Mouse (Mus musculus): ENCODE data around the gene Ube3b. TPM values are rescaled to one million over a fixed set of nuclear protein-coding genes. Genes with fewer than 3 reads are reported as not detected.
A peak's percentile ranks its signal among the peaks of the same experiment; 100 is the strongest.

The Ube3b gene
- total RNA-seq, 2 experiments from 2014 or later, result 62.7 to 67.8 TPM

DNA sequence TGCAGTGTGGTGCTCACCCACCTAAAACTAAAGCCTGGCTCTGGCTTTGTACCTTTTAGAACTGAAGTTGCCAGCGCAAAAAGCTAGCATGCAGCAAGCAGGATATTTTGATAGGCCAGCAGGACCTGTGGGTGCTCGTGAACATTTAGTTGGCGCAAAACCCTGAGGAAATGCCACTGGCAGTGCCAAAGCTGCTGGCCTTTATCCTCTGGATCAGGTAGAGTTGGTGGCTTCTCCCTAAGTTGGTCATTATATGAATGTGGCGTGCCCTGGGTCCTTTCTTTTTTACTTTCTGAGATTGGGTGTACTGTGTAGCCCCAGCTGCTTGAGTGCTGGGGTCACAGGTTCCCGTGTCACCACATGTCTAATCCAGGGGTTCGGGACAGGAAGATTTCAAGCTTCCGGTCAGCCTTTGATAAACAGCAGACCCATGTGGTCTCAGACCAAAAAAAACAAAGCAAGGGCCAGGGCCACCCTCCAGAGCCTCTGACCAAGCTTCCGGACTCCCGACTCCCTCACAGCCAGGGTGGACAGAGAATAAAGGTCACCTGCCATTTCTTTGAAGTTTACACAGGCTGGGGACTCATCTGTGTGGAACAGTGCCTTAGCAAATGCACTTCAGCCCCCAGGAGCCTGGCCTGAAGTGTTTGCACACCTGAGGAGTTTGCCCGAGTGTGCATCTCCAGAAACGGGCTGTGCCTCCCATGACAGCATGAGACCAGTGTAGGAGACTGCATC lies 41.3 kb downstream of the Ube3b start:
- DNase-seq (ENCODE audit: low spot score in 2 of 2), result no peak

DNA sequence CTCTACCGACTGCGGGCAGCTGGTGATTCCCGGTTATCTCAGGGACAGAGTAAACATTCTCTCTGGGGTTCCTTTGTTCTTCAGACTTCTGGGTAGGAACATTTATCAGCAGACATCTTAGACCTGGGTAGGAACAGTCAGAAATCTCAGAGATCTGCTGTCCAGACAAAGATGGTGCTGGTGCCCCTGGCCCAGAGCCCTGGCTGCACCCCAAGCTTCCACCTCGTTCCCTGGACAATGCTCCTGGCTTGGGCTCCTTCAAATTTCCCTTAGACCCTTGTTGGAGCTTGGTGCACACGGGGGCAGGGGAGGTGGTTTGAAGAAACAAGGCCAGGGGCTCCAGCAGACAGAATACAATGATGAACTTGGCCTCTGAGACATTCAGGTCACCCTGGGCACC lies 42.2 kb downstream of the Ube3b start:
- DNase-seq (ENCODE audit: low spot score in 2 of 2), result no peak

DNA sequence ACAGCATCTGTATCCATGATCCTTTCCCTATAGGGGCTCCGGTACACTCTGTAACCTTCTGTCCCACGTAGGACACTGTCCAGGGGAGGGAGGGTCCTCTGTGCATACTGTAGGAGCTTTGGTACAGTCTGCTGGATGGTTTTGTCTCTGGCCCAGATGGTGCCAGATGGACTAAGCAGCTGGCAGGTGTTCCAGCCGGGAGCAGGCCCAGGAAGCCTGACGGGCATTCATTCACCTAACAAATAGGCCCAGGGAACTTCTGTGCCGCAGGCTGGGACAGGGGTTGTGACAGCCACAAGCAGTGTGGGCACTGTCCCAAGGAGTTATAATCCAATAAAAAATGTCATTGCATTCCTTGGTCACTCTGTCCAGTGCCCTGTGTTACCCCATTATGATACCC lies 43.6 kb downstream of the Ube3b start:
- no peak for DNase-seq (ENCODE audit: low spot score in 2 of 2)

DNA sequence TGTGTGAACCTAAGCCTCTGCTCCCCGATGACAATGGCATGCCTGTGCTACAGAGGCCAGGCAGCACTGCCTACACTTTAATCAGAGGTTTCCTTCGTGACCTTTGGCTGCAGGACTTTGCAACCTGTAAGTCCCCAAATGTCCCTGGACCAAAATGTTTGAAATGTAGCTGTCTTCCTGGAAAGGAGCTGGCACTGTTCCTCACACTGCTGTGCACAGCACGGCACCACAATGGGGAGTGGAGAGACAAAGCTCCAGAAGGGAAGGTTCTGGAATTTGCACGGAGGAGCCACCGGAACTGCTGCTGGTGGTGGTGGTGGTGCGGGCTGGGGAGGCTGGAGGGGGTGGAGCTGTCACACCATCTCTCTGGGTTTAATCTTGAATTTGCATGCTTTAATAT lies 46.3 kb downstream of the Ube3b start:
- no peak for DNase-seq (ENCODE audit: low spot score in 2 of 2)

DNA sequence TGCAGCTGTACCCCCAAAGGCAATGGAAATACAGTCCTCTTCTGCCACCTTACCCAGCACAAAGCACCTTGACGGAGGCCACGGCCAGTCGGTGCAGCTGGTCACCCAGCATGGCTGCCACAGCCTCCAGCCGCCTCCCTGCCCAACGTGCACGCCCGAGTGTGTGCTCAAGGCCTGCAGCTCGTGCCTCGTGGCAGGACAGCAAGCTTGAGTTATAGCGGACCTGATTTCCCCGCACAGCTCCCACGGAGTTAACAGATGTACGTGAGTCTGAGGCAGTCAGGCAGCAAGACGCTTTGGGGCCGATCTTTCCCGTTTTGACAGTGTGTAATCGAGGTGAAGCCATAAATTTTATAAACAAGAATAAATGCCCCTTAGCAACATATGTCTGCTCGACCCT lies 48.2 kb downstream of the Ube3b start:
- no peak for DNase-seq (ENCODE audit: low spot score in 2 of 2)

DNA sequence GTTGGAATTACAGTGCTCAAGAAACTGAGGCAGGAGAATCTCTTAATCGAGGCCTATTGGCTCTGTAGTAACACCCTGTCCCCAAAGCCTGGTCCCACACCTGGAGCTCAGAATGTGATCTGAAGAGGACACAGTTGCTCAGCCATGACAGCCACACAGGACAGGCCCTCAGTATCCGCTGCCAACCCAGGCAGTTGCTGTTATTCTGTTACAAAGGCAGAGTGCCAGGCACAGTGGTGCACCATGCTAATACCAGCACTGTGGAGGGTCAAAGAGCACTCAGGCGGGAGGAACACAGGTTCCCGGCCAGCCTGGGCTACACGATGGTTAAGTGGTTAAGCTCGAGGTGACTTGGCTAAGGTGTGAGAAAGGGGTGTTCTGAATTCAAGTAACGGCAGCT lies 49.4 kb downstream of the Ube3b start:
- DNase-seq (ENCODE audit: low spot score in 2 of 2), result no peak

DNA sequence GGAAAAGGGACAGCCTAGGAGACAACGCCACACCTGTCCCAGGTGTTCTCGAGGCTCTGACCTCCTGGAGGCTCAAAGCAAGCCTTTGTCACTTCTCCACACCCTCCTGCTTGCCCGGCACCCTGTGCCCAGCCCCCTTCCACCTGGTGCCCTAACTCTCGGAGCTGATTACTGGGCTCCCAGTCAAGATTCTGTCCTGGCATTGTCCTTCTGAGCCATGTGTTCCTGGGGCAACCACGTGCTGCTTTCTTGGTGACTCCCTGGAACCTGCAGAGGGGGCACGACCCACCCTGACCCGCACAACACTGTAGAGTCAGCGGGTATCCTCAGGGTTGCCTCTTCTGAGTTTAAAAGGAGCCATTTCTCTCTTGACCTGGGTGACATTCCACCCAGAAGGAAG lies 54.0 kb downstream of the Ube3b start:
- DNase-seq (ENCODE audit: low spot score in 2 of 2), result no peak

DNA sequence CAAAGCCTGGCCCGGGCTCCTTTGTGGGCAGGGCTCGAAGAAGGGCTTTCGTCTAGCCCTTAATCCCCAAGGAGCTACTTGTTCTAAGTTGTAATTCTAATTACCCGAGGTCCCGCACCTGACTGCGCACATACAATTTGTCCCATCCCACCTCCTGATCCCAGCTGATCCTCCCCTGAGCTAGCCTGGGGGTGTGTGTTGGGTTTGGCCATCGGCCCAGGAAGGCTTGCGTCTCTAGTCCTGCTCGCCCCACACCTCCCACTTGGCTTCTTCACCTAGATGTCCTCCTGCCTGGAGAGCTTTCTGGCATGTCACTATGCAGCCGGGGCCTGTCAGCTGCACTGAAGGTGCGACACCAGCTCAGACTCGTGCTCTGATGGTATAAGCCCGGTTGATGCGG lies 55.2 kb downstream of the Ube3b start:
- DNase-seq (ENCODE audit: low spot score in 2 of 2), result no peak

DNA sequence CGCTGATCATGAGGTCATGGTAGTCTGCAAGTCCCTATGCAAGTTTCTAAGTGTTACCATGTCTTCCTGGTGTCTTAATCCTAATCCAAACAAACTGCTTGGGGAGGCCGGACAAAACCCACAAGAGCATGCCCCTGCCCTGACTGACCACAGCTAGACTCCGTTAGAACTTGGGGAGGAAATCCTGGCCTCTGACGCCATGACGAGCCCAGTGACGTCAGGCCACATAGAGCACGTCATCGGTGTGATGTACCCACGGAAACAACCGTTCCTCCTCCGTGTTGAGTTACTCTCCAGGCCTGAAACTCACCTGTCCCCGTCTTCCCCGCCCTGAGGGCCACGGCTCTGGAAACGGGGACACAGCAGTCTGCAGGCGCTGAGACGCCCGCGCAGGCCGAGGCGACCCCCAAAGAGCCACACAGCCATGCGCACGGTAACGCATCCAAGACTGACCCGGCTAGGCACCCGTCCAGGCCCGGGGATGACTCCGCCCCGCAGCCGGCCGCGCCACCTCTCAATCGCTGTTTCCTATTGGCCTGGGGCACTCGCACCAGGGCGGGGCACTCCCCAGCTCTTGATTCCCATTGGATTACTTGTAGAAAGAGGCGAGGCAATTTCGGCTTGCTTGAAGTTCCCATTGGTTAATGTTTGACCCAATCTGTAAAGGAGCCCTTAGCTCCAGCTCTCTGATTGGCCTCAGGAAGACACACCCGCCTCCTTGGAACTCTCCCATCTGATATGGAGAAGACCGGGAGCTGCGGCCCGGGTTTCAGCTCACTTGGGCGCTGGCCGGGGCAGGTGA lies 63.4 kb downstream of the Ube3b start, which contains the start of the genes Mmab and Mvk:
Mmab (minus strand) TSS at position 495 of the 802 bp plus-strand sequence.
Mvk (plus strand) TSS at position 704 of the 802 bp plus-strand sequence.
- DNase-seq (ENCODE audit: low spot score in 2 of 2), result peak; percentile 98

DNA sequence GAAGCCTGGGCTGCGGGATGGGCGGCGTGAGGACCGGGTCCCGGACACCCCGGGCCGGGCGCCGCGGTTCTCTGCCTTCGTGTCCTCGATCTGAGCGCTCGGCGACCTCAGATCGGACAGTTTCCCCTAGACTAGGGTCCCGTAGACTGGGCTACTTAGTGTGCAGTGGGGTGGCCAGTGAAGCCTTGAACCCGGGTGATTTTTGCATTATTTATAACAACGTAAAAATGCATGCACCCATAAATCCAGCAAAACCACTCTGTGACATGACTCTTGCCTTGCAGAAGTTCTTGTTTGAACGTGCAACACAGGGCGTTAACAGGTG lies 63.9 kb downstream of the Ube3b start:
- DNase-seq (ENCODE audit: low spot score in 2 of 2), result no peak

DNA sequence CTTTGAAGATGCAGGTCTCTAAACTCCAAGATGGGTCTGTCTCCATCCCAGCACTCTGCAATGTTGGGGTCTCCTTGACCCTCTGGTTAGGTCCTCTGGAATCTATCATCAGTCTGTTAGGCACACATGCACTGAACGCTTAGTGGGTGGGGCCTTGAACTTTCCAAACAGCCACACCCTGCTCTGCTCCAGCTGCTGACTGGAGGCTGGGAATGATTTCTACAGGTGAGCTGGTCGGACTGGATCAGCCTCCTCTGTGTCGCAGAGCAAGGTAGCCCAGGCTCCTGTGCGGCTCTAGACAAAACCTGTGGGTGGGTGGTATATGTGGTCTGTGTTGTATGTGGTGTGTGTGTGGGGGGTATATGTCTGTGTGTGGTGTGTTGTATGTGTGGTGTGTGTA lies 68.6 kb downstream of the Ube3b start:
- DNase-seq (ENCODE audit: low spot score in 2 of 2), result no peak

DNA sequence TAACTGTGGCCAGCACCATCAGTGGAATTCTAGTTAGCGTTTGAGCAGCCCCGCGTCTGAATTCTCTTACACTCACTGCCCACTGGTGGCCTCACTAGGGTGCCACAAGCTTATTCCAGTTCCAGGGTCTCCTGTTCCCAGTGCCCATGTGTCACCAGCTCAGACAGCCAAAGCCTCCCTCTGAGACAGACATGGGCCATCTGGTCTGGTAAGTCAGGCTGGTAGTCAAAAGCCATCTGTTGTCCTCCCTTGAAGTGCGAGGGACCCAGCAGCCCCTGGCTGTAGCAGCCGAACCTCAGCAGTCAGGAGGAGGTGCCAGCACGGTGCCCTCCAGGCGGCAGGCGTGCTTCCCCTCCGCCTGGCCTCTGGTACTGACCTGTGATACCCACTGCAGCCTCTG lies 75.9 kb downstream of the Ube3b start:
- no peak for DNase-seq (ENCODE audit: low spot score in 2 of 2)

DNA sequence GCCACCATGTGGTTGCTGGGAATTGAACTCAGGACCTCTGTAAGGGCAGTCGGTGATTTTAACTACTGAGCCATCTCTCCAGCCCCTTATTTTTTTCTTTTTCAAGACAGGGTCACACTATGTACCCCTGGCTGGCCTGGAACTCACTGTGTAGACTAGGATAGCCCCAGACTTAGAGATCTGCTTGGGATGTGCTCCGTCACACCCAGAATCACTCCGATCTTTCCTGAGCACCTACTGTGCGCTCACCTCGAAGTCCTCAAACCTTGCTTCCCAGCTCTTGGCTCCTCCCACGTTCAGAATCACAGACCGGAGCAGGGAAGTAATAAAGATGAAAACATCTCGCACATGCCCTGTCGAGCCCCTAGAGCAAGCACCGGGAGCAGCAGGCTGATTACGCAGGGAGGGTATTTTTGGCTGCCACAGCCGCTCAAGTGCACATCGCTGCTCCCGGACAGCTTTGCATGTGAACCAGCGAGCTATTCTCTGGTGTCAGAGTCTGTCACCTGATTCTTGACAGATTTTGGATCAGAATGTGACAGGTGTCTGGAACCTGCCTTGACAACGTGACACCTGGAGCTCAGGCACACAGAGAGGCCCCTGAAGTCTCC lies 76.7 kb downstream of the Ube3b start:
- no peak for DNase-seq (ENCODE audit: low spot score in 2 of 2)

DNA sequence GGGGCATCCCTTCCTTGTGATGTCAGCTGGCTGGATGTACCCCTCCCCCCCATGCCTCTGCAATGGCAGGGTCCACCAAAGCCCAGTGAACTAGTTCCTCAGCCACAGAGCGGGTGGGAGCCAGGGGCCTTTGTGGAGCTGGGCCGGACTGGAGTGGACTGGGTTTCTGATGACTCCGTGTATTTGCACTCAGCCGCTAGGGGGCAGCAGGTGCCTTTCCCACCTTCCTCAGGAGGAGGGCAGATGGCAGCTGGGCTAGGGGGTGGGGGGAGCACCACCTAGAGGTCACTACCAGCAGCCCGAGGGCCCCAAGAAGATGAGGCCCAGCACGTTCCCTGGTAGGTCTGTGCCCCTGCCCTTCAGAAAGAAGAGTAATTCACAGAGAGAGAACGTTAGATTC lies 80.8 kb downstream of the Ube3b start:
- peak; percentile 85 to 87 for DNase-seq (ENCODE audit: low spot score in 2 of 2)

DNA sequence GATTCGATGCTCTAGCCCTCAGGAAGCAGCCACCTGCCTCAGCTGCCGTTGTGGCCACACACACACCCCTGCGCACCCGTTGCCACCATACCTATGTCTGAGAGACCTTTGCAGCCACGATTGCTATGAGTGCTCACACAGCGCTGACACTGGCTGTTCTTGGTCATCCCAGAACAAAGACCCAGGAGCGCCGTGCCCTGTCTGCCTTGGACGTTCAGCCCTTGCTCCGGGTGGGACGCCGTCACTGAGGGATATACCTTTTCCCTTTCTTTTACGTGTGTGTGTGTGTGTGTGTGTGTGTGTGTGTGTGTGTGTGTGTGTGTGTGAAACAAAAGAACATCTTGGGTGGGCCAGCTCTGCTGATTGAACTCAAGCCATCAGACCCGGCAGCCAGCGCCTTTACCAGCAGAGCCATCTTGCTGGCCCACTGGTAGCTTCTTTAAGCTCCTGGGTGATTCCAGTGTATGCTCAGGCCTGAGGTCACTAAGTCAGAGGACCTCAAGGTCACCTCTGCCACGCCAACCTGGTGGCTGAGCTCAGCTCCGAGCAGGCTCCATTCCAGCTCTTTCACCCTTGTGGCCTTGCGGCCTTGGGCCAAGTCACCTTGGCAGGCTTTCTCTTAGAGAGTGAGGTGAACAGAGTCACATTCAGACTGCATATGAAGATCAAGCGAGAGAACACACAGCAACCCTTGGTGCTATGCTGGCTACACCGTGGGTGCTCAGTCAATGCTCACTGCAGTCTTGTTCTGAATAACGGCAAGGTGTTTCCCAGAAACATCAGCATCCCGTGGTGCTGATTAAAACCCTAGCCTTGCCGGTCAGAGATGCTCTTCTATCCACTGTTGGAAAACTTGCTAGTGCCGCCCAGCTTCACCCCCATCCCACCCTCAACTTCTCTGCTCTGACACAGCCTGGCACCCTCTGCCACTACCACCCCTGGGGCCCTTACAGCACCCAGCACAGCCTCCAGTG lies 81.9 kb downstream of the Ube3b start:
- DNase-seq (ENCODE audit: low spot score in 2 of 2), result peak in 1 of 2 experiments; percentile 26

DNA sequence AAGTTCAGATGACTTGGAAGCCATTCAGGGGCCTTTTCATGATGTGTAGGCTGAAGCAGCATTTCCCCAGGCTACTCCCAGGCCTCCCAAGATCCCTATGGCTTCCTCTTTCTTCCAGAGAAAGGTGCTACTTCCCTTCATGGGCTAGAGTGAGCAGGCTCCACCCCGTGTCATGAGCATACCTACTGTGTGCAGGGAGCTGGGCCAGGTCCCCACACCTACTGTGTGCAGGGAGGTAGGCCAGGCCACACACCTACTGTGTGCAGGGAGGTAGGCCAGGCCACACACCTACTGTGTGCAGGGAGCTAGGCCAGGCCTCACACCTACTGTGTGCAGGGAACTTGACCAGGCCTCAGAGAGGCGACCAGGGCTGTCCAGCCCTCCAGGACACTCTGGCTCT lies 84.2 kb downstream of the Ube3b start:
- no peak for DNase-seq (ENCODE audit: low spot score in 2 of 2)

DNA sequence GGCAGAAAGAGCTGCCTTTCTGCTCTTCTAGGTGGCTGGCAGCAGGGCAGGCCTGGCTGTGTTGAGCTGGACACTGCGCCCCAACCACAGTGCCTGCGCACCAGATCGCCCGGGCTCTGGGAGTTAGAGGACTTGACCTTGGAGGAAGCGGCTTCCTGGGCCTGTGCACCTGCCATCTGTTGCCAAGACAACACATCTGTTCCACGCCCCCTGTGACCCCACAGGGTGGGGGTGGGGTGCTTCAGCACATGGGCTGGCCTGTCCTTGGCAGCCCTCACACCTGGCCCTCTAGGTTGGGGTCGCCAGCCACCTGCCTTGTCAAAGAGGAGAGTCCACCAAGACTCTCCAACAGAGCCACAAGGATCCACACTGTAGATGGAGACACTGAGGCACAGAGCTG lies 85.2 kb downstream of the Ube3b start:
- no peak for DNase-seq (ENCODE audit: low spot score in 2 of 2)

DNA sequence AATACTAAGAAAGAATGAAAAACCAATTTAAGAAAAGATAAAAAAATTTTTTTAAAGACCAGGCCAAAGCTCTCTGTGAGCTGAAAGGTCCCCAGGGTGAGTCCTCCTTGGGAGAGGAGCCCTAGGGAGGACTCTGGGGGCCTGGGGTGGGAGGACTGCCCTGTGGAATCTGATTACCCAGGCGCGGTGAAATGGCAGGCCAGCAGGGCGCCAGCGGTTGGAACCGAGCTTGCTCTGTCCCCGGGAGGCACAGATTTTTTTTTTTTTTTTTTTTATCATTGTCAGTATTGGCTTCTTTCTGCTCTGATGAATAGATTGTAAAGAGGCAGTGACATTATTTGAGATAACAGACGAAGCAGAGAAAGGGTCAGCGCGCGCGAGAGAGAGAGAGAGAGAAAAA lies 86.6 kb downstream of the Ube3b start:
- no peak for DNase-seq (ENCODE audit: low spot score in 2 of 2)

DNA sequence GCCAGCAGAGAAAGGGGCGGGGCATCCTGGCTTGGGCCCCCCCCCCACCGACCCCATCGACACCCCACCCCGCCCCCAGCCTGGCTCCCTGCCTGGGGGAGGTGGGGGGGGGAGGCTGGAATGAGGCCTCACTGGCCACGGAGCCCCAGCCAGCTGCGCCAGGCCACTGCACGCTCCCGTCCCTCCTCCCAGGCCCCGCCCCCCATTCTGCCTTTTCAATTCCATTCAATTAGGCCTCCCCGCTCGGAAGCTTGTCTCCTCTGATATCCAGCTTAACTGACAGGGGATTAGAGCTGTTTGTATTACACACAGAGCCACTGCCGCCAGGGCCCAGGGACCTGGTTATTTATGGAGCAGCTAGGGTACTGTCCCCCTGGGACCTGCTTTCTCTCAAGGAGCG lies 87.0 kb downstream of the Ube3b start:
- peak; percentile 48 to 54 for DNase-seq (ENCODE audit: low spot score in 2 of 2)

DNA sequence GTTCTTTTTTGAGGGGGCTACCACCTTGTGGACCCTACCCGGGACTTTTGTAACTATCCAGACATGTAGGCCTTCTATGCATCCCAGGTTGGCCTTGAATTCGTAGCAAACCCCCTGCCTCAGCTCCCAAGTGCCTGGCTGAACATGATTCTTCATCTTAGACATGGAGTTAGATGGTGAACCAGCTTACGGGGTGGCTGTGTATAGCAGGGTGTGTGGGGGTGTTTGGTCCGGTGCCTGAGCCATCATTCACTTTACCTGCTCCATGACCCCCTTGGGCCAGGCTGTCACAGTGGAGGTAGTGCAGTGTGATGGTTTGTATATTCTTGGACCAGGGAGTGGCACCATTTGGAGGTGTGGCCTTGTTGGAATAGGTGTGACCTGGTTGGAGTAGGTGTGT lies 87.6 kb downstream of the Ube3b start:
- DNase-seq (ENCODE audit: low spot score in 2 of 2), result no peak

DNA sequence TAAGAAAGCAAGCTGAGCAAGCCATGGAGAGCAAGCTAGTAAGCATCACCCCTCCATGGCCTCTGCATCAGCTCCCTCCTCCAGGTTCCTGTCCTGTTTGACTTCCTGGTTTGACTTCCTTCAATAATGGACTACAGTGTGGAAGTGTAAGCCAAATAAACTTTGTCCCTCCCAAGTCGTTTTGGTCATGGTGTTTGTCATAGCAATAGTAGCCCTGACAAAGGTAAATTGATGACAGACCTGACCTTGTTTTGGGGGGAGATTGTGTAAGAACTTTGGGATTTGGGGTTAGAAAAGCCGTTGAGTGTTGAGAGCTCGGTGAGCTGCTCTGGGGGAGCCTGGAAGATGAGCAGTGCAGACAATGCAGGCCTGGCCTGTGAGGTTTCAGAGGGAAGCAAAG lies 90.0 kb downstream of the Ube3b start:
- no peak for DNase-seq (ENCODE audit: low spot score in 2 of 2)

All from adrenal gland, adult 18-20 months (tissue).